Mouse (Mus musculus): ENCODE measurements at regions not wholly inside any gene's neighbourhood (a gene's known extent, or its start where the extent isn't known, plus 50 kb on each side); places are given as distances from the start of the nearest gene placed in this dataset.

DNA sequence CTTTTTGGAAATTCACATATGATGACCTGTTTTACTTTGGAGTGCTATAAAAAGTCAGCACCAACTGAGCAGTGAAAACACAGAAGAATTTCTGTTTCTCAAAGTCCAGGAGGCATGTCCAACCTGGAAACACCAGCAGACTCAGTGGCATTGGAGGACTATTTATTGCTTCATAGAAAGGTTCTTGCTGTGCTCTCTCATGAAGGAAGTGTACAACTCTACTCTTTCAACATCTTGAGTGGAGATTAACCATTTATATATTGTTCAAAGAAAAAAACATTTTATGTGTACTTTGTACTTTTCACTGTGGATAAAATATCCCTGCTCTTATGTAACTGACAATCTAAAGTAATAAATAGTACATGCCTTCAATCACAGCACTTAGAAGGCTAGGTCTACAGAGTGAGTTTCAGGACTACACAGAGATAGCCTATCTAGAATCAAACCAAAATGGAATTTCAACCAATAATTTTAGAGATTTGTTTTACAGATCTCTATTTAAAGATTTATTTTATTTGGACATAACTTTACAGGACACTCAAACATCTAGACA is 777.8 kb upstream of the Lcorl start:
- TF ChIP-seq HCFC1 (IDR thresholded peaks at IDR 0.05; ENCODE audit: low read depth, low read length) = no peak
- TF ChIP-seq KAT2A (conservative IDR thresholded peaks at IDR 0.05; ENCODE audit: low read depth, low read length) = no peak
- no peak for TF ChIP-seq POLR2AphosphoS5 (IDR thresholded peaks at IDR 0.05; ENCODE audit: borderline replicate concordance, low read depth, low read length)
- no peak for TF ChIP-seq GATA1 (IDR thresholded peaks at IDR 0.05; ENCODE audit: low read depth, low read length)
